Mouse (Mus musculus): ENCODE data around the gene Dlg2.

DNA sequence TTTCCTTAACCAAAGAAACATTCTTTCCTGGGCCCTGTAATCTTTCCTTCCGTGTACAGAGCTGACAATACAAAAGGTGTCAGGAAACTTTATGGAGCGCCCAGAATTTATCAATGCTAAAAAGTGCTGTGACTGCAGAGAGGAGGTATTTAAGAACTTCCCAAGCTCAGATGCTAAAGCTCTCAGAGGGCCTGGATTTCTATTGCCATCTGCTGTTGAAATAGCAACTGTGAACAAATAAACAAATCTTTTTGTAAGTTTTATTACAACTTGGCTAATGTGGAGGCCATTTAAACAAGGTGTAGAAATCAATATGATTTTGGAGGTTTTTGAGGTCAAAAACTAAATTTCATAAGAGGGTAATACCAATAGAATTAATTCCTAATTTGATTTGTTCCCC, 1570.8 kb downstream of the Dlg2 start:
- no peak for TF ChIP-seq CTCF (IDR thresholded peaks at IDR 0.05; ENCODE audit: borderline replicate concordance, extremely low read depth, insufficient read depth, insufficient read length)
- TF ChIP-seq POLR2A (IDR thresholded peaks at IDR 0.05; ENCODE audit: borderline replicate concordance, extremely low read depth, insufficient read depth, insufficient read length, poor library complexity, severe bottlenecking), result no peak

All from brain, embryonic 14.5 days (tissue).